Mouse (Mus musculus): Measurements from ENCODE around the gene Dclk2.

The Dclk2 gene

DNA sequence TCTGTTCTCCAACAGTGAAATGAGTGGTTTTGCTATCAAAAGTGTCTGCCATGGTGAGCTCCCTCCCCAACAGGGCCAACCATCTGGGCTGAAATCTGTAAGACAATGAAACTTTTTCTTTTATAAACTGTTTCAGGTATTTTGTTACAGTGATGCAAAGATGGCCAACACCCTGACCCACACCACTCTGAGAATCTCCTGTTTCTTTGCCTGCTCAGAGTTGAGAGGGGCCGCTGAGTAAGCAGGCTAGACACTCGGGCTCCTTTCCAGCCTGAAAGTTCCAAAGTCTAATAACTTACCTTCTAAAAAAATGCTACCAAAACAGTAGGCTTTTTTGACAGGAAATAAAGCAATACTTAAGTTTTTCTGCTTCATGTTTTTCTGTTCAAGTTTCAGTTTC, 78.2 kb downstream of the Dclk2 start:
- DNase-seq (ENCODE audit: low read depth), result no peak

DNA sequence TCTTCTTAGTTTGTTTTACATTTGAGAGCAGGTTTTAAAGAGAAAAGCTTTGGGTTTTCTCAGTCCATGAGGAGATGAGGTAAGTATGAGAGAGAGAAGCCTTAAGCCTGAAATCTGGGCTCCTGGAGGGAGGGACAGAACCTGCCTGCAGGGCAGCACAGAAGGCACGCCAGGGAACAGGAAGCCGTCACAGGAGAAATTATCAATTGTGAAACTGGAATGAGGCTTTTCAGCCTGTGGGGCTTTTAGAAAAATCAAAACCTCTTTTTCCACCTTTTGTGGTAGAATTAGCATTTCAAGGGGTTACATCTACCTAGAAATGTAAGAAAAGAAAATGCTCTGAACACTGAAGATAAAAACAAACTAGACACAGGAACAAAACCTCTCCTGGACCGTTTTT, 81.0 kb downstream of the Dclk2 start:
- no peak for DNase-seq (ENCODE audit: low read depth)

DNA sequence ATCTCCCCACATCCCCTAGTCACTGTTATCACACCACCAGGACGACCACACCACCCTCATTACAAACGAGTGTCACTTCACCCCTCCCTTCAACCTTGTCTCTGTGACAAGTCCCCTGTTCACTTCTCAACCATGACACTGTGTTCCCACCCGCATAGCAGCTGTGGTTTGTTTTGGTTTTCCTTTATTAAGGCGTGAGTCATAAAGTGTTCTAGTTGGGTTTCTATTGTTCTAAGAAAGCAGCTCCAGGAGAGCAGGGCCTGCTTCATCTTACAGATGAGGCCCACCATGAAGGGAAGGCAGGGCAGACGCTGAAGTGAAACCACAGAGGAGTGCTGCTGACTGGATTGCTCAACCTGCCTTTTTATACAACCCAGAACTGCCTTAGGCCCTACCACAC, 83.3 kb downstream of the Dclk2 start:
- no peak for DNase-seq (ENCODE audit: low read depth)

DNA sequence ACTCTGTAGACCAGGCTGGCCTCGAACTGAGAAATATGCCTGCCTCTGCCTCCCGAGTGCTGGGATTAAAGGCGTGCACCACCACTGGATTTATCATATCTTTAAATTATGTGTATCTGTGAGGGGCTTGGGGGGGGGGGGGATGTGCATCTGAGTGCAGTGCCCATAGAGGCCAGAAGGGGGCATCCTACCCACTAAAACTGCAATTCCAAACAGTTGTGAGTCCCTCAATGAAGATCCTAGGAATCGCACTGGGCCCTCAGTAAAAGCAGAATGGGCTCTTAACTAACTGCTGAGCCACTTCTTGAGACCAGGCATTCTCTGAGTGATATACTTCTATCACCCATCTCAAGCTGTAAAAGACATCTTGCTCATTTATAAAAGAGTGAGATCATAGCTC, 85.5 kb downstream of the Dclk2 start:
- DNase-seq (ENCODE audit: low read depth), result no peak

DNA sequence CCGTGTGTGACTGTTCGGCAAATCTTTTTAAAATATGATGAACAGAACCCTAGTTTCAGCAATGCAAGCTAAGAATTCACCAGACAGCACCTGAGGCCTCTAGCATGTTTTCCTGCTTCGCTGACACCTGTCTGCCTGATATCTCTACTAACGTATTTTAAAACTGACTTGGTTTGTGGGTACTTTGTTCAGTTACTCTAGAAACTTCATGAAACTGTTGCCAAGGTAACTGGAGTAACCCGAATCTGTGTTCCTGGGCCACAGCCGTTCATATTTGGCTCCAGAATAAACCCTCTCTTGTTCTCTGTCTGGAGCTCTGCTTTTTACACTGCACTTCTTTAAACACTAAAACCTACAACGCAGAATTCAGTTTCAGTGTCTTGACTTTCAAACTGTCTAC, 86.3 kb downstream of the Dclk2 start:
- DNase-seq (ENCODE audit: low read depth), result no peak

DNA sequence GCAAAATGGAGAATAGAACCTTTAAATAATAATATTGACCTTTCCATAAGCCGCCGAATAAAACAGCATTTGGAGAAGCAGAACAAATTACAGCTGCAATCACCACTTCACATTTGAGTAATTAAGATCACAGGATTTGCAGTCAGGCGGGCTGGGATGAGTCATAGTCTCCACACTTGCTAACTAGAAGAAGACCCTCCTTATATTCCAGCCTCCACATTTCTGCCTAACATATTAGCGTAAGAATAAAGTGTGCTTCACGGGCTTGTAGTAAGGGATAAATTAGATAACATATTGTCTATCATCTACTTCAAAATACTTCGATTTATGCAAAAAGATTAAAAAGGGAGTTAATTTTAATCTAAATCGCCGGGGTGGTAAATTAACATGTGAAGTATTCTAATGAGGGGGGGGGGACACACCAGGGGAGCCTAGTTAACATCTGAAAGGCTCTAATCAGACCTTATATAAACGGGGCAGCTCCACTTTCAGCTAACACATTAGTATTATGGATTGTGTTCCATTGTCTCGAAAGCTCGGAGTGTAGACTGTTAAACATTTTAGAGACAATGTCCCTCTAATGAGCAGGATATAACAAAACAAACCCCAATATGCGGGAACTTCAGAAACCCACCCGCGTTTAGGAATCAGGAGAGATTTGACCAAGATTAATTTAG, 87.9 kb downstream of the Dclk2 start:
- DNase-seq (ENCODE audit: low read depth), result no peak

DNA sequence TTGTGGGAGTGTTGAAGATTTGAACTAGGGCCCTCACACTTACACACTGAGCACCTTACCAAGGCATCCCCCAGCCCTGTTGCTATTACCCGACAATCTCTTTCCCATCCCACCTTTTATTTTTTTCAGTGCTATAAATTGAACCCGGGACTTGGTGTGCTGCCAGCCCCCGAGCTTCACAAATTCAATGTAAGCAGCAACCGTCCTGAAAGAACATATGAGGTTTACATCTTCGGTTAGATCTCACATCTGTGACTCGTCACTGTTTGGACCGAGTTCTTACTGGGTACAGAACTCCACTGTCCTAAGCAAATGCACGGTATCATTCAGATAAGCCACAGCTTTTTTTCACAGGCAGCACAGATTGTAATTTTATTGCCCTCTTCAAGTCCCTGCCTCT, 88.5 kb downstream of the Dclk2 start:
- DNase-seq (ENCODE audit: low read depth), result no peak

DNA sequence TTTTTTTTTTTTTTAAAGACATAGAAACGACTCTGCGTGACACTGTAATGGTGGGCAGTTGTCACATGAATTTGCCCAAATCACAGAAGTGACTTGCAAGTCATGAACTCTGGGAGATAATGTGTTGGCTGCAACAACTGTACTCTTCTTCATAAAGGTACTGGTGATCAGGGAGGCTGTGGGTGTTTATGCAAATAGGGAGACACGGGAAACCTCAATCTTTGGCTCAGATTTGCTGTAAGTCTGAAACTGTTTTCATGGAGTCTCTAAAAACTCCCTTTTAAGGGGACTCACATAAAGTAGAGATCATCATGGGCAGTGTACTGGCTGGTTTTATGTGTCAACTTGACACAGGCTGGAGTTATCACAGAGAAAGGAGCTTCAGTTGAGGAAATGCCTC, 93.1 kb downstream of the Dclk2 start:
- no peak for DNase-seq (ENCODE audit: low read depth)

DNA sequence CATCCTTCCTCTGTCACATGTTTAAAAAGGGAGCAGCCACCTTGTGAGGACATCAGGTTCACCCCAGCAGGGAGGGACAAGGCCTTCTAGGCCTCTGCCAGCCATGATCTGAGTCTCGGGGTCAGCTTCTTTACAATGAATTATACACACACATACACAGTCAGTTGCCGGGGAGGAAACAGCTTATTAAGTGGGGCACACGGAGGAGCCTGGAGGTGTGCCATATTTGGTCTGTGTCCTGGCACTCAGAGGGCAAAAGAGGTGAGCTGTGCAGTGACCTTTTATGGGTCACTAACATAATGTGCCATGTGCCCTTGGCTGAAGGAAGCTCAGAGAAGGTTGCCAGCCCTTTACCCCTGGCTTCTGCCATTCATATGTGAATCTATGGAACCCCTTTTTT, 99.3 kb downstream of the Dclk2 start:
- no peak for DNase-seq (ENCODE audit: low read depth)

DNA sequence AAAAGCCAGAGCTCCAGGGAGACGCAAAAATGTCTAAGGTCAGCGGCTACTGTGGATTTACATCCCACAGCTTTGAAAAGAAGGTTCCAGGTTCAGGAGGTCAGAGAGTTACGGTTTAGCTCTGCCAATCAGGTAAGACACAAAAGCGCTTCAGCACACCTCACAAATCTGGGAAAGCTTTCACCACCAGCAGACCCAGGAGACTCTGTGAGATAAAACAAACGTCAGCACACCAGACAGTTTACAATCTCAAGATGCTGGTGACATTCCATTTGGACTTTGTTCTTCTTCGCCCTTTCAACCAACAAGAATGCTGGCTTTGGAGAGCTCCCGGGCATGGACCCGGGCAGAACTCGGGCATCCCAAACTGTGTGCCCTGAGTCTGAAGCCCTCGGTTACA, 100.3 kb downstream of the Dclk2 start:
- DNase-seq (ENCODE audit: low read depth), result no peak

DNA sequence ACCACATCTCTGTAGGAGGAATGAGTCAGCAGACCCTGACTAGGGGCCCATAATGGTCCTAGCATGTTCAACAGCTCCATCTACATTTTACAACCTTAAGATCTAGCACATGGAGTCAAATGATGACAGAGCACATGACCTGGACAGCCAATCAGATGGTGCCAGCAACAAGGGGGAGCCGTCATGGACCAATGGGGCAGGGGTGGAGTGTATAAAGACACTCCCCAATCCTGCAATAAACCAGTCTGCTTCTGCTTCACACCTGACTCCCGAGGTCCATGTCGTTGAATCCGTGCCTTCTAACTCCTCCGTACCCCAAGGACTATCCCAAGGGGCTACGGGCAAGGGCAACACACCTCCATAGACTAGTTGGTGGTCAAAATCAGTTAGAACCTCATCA, 101.3 kb downstream of the Dclk2 start:
- no peak for DNase-seq (ENCODE audit: low read depth)

DNA sequence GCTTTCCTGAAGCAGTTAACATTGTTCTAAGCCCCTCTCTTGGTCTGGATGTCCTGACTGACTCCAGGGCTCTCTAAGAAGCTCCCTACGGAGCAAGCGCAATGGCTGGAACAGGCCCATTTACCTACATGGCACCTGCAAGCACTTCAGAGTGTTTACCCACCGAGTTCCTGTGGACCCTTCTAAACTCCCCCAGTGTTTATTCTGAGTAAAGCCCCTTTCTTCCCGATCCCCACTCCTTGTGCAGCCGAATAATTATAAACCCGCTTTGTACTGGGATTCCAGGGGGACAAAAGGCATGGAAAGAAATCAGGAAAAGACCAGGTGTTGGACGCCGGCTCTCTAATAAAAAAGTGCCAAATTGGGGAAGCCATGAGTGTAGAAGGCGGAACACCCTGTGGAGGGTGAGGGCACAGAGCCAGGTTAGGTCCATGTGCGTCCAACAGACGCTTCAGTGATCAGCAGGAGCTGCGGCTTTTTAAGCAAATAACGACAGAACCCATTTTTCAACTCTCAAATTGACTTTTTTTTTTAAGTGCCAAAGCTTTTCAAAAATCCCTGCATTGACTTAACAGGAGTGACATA, 102.6 kb downstream of the Dclk2 start:
- no peak for DNase-seq (ENCODE audit: low read depth)

DNA sequence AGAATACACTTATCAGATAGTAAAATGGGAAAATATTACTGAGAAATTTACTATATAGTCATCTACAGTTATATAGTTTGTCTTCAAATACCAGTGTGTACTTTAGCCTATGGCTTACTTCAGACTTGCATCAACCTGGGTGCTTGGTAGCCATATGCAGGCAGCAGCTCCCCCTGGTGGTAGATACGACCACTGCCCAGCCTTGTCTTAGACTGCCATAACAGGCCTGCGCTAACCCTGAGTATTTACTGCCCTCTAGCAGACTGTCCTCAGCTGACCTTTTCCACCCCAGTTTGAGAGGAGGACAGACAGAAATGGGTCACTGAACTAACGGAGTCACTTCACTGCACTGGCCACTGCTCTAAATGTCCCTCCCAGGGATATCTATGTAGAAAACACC, 108.0 kb downstream of the Dclk2 start:
- DNase-seq (ENCODE audit: low read depth), result peak; percentile 69

DNA sequence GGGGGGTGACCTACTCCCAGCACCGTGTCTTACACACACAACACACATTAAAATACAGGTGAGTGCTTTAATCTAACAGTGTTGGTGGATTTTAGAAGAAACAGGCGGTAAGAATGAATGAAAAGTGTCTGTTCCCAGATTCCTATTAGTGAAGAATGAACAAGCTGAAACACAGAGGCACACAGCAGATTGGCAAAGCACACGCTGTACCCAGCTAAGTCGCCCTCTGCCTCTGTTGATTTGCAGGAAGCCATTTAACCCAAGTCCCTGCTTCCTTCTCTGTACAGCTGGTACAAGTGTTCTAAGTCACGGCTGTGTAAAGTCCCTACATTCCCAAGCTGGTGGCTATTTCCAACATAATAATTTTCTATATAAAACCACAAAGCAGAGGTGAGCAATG, 109.7 kb downstream of the Dclk2 start:
- DNase-seq (ENCODE audit: low read depth), result no peak

DNA sequence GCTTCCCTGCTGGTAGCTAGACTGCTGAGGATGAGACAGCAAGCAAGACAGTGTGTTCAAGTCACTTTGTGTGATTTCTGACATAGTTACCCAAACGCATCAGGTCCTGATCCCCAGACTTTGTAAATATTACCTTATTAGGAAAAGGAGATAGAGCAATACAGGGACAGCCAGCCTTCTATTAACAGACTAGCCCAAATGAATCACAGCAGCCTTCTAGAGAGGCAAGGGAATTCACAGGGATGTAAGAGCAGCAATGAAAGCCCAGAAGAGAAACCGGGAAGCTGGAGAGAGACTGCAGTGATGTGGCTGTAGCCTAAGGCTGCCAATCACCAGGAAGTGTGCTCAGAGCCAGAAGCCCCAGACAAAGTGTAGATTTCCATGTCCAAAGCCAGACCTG, 111.0 kb downstream of the Dclk2 start:
- DNase-seq (ENCODE audit: low read depth), result no peak

DNA sequence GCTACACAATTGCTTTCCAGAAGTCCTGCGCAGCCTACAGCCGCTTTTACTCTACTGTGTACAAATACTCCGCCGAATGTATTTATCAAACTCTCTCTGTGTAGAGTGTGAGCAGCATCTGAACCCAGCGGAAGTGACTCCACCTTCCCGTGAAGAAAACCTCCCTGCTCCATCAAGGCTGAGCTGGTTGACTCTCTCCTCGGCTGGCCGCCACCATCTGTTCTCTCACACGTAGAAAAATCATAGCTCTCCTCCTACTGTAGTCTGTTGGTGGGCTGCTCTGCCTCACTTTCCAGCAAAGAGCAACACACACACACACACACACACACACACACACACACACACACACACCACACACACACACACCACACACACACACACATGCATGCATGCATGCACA, 111.5 kb downstream of the Dclk2 start:
- DNase-seq (ENCODE audit: low read depth), result no peak

DNA sequence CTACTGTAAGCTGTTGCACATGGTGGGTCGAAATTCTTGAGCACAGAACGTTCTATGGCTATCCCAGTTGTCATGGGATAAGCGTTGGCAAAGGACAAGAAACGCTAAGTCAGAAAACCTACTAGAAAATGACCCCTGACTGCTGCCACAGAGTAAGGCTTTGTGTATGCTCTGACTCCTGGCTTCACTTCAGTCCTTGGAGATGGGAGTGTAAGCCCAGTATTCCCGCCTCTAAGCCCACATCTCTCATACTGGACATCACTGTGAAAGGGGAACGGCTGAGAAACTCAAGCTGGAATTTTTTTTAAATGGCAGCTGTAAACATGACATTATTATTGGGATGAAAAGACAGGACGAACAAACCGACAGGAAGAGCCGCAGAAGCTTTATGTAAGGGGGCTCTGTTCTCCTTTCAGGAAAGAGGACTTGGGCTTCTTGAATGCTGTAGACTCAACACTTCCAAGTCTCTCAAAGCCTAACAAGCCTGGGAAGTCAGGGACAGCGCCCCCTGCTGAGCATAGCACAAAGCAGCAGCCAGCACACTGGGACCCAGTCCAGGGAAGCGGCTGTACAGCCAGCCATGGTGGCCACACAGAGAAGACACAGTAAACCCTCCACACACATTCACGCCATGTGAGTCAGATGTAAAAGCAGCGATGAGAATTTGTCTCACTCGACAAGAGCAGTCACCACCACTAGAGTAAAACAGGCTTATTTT, 112.7 kb downstream of the Dclk2 start:
- DNase-seq (ENCODE audit: low read depth), result peak; percentile 28

DNA sequence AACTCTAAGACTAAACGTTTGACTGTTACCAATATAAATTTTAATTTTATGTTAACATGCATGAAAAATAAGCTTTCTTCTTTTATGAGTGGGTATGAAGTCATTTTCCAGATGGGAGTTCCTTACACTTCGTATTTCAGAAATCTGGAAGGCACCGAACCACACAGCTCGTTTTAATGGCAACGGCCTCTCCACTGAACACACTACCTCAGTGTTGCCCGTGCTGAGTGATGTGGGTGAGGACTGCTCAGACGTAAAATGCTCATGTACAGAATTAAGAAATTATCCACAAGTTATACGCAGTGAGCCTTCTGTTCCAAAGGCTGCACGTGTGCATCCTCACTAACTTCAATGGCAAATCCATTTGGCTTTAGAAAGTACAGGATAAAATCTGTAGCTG, 113.8 kb downstream of the Dclk2 start:
- no peak for DNase-seq (ENCODE audit: low read depth)

DNA sequence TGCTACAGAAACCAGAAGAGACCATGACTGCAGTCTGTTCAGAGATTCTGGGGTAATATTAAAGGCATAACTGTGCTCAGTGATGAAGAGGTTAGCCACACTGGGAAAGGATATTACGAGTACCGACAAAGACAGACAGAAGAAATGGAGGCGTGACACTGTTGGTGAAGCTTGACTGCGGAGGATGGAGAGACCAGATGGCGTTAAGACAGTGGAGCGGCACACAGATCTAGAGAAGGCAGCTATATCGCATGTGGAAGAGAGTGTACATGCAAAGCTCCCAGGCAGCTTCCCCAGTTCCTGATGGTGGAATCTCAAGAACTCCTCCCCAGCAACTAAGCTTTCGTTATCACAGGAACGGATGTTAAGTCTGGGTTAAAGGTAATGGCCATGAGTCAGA, 116.4 kb downstream of the Dclk2 start:
- DNase-seq (ENCODE audit: low read depth), result no peak

DNA sequence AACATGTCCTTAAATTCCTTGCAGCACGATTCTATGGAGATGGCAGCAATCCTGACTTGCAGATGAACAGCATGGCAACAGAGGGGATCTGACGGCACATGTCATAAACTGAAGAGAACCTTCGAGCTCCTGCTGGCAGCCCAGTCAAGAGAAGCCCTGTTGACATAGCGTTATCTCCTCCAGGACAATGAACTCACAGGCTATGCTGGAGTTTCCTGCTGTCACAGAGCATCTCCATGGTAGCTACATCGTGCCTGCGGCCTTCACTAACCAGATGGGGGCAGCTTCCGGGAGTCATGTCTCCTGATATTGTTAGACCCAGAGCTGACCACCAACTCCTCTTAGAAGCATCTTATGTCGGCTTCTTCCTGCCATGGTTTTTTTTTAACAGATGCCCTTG, 117.8 kb downstream of the Dclk2 start:
- no peak for DNase-seq (ENCODE audit: low read depth)

DNA sequence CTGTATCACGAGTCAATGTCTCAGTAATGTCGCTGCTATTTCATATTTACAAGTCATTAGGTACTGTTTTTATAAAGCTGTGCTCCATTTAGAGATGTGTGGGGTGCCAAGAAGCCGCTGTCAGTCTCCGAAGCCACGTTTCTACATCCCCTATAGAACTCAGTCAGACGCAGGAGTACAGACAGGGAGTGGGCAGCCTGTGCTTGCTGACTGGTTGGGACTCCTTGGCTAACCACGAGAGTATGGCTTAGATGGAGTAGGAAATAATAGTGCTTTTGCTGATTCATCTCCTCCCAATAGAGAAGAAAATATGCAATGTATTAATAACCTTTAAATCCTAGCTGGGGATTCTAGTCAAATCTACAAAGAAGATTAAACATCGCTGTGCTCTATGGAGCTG, 119.8 kb downstream of the Dclk2 start:
- DNase-seq (ENCODE audit: low read depth), result no peak

DNA sequence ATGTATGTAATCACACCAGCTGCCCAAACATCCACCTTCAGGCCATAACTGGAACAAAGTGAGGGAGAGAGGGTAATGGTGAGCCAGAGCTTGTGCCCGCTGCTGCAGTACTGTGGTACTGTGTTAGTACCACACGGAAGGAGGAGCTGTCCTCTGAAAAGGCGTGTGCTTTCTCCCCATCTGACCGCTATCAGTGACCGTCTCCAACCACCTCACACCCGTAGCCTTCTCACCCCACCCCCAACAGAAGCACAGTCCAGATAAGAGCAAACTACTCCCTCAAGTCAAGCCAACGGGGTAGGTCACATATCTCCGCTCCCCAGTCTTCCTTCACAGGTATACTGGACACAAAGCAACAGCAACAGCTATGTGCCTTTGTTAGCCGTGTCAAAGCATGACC, 121.6 kb downstream of the Dclk2 start:
- peak; percentile 13 for DNase-seq (ENCODE audit: low read depth)

DNA sequence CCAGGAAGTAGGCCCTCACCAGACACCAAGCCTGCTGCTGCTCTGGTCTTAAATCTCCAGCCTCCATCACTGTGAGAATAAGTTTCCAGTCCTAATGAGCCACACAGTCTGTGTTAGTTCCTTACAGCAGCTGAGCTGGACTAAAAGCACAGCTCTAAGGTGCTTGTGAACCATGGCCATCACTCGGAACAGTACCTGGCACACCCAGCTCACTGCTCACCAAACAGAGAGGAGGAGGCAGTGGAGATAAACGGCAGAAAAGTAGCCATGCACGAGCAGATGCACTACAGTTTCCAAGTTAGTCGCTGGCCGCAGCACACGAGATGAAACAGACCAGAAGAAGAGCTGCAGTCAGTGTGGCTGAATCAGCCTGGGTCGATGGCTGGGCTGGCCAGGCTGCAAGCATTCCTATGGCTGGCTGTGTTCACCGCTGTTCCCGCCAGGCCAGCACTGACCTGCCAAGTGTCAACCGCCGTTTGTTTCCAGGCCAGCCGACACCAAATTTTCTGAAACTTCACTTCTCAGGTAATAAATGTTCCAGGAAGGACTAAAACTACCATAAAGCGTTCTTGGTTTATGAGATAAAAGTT, 122.7 kb downstream of the Dclk2 start:
- DNase-seq (ENCODE audit: low read depth), result no peak
